Mouse (Mus musculus) urinary bladder, postnatal 14 days (tissue): ENCODE results near the gene Chkb.
"Not testable (repeated sequence)": the region's sequence is repeated elsewhere in the genome, so short reads cannot be mapped to it uniquely, and the experiment has no call there.

ENCODE experiments used
- DNase-seq: peaks from one replicate; pipeline ENCODE4 v3.0.0; 2021; ENCODE audit warnings: low spot score

Gene Chkb

DNA sequence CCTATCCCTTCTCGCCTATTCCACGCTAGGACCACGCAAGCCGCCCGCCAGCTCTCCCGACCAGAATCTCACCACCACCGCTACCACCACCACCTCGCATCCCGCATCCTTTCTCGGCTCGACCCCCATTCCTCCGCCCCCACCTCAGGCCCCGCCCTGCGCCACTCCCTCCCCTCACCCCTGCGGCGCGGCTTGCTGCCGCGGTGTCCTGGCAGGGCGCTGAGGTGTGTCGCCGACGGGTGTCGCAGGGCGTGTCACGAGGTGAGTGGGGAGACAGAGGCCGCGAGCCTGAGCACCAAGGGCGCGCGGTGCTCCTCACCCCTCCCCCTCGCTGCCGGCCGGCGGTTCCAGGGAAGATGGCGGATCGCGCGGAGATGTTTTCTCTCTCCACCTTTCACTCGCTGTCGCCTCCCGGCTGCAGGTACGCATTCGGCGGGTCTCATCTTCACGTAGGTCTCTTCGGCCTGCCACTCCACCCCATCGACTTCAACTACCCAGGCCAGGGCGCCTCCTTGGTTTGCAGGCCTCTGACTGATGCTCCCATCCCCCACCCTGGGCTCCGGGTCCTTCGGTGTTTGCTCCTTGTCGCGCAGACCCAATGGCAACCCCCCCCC, 24.3 kb upstream of the Chkb start, which contains the start of gene Mapk8ip2:
Gene Mapk8ip2, plus strand, starts transcription at position 49 of the 614 bp plus-strand sequence.
- DNase-seq, result no peak

GRCm38 (mm10) chr15:89452906-89453864, 23.5 kb upstream of the Chkb start:
- peak; percentile 73 for DNase-seq

- no peak for DNase-seq
Observed at GRCm38 (mm10) chr15:89442486-89443070, 12.9 kb upstream of the Chkb start.

DNA sequence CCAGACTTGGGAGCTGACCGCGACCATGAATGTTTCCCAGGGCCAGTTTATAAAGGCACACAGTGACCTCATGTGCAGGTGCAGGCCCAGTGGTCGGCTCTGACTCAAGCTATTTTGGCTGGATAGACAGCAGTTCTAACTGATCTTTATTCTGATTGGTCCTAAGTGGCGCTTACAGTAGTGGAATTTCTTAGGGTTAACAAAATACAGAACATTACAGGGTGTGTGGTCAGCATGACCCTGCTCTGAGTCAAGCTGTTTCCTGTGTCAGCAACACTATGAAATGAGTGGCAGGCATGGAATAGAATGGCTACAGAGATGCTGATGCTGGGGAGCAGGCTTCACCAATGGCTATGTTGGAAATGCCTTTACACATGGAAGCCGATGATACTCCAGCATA, 6.2 kb upstream of the Chkb start:
- DNase-seq, result no peak

DNA sequence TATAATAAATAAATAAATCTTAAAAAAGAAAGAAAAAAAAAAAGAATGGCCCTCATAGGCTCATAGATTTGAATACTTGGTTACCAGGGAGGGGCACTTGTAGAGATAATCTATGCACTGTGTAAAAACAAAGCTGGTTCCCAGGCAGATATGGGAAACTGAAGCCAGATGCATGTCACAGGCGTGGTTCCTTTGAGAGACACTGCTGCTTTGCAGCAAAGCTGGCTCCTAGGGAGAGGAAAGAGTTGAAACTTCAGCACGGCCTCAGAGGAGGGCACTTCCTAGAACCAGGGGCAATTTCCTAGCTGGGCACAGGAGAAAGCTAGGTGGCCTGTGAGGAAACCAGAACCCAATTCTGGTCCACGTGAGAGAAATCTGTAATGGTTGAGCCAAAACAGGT, 4.4 kb upstream of the Chkb start:
- DNase-seq, result no peak

DNA sequence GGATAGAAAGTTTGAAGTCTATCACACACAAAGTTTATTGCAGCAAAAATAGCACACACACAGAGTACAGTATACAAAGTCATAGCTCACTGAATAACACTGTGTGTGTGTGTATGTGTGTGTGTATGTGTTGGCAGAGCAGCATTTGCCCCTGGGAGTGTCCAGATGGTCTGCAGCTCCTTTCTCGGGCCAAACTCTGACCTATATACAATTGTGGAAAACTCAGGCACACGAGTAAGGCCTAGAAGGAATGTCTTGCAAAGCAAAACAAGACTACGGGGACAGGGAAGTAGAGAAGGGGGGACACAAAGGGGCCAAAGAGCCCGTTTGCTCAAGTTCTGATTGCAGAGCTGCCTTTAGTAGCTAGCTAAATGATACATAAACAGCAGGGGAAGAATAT, 3.2 kb upstream of the Chkb start:
- DNase-seq, result no peak

GRCm38 (mm10) chr15:89431806-89432205, 2.1 kb upstream of the Chkb start:
- DNase-seq, result no peak

DNA sequence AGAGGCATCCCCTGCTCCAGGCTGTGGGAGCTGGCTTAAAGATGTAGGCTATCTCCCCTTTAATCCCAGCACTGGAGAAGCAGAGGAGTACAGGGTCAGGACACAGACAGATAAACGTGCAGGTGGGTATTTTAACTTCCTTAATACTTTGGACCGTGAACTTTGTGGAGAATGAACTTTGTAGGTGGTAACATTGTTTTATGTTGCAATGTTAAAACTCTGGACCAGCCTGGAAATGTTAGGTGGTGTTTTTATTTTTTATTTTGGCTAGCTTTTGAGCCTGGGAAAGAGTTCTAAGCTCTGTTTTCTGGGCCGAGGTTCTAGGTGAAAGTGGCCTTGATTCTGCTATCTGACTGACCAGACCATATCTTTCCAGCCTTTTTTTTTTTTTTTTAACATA, 1.6 kb upstream of the Chkb start:
- DNase-seq, result no peak

DNA sequence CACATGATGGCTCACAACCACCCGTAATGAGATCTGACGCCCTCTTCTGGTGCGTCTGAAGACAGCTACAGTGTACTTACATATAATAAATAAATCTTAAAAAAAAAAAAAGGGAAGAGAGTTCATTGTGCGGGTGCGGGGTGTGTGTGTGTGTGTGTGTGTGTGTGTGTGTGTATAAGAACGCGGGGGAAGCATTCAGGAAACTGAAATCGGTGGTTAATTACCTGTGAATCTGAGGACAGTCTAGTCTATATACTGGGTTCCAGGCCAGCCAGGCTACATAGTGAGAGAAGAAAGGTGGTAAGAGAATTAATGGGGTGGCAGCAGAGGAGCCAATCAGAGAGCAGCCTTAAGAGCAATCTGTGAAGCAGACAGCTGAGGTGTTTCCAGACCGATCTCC, 1.1 kb upstream of the Chkb start:
- not testable (repeated sequence) for DNase-seq

- DNase-seq, result no peak
Observed at GRCm38 (mm10) chr15:89430341-89430740, 633 bp upstream of the Chkb start.

DNA sequence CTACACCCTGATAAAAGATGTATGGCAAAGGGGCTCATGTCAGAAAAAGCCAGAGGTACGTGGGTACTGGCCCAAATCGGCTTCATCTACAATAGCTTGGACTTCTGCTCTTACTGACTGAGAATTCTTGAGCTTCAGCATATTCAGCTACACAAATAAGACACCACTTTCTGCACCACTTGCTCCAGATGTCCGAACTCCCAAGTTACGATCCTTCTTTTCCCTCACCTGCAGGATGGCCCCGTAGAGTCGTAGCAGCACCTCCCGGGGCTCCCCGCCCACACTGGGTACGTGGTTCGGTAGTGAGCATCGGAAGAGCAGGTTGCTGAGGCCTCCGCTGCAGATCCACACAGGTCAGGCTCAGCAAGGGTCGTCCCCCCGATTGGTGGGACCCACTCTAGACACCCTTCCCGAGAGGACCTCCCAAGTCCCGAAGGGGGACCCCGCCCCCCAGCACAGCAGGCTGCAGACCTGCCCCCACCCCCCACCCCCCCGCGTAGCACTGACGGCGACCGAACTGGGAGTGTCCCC, 822 bp downstream of the Chkb start:
- no peak for DNase-seq

- no peak for DNase-seq
Observed at GRCm38 (mm10) chr15:89428136-89428790, 1.4 kb downstream of the Chkb start.

DNA sequence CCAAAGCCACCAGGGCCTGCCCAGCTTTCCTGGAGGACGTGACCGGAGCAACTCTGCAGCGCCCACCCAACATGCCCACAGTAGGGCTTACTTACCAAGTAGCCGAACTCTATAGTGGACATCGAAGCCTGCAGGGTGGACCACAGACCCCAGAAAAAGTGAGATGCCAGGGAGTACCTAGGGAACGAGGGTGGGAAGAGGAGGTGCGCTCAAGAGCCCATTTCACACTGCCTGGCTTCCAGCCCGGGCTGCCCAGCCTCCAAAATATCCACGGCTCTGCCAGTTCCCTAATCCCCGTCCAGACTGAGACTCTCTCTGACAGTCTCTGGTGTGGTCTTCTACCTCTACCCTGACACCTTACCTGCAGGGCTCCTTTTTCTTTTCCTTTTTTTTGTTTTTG, 3.0 kb downstream of the Chkb start:
- no peak for DNase-seq

- DNase-seq, result no peak
Observed at GRCm38 (mm10) chr15:89425711-89426121, 4.0 kb downstream of the Chkb start, which contains the start of gene Cpt1b. TSS of gene Cpt1b (minus strand) at chr15:89425863.

DNA sequence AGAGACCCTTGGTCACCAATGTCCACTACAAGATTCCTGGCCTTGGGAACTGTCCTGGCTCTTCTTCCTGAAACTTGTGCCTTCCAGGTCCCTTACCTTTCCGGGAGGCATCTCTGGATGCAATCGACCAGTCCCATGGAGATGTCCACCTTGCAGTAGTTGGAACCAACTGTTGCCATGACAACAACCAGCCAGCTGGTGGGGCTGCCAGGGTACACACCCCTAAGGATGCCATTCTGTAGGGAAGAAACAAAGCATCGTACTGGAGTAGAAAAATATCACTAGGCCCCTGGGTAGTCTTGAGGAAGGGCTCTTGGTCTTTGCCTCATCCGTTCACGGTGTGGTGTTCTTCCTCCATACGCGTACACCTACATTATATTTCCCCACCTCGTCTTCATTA, 5.1 kb downstream of the Chkb start:
- no peak for DNase-seq

- DNase-seq, result no peak
Observed at GRCm38 (mm10) chr15:89421938-89422337, 7.8 kb downstream of the Chkb start.

- DNase-seq, result no peak
Observed at GRCm38 (mm10) chr15:89415282-89415681, 14.4 kb downstream of the Chkb start.

GRCm38 (mm10) chr15:89410118-89410517, 19.6 kb downstream of the Chkb start, which contains the start of gene Syce3:
TSS of gene Syce3 (minus strand) at chr15:89410503.
- DNase-seq, result no peak

DNA sequence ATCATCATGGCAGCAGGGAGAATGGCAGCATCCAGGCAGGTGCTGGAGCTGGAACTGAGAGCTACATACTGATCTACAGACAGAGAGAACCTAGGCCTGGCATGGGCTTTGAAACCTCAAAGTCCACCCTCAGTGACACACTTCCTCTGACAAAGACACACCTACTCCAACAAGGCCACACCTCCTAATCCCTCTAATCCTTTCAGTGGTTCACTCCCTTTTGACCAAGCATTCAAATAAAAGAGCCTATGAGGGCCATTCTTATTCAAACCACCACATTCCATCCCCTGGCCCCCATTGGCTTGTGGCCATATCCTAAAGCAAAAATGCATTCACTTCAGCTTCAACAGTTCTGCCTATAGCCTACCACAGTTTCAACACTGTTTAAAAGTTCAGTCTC, 23.0 kb downstream of the Chkb start:
- no peak for DNase-seq

DNA sequence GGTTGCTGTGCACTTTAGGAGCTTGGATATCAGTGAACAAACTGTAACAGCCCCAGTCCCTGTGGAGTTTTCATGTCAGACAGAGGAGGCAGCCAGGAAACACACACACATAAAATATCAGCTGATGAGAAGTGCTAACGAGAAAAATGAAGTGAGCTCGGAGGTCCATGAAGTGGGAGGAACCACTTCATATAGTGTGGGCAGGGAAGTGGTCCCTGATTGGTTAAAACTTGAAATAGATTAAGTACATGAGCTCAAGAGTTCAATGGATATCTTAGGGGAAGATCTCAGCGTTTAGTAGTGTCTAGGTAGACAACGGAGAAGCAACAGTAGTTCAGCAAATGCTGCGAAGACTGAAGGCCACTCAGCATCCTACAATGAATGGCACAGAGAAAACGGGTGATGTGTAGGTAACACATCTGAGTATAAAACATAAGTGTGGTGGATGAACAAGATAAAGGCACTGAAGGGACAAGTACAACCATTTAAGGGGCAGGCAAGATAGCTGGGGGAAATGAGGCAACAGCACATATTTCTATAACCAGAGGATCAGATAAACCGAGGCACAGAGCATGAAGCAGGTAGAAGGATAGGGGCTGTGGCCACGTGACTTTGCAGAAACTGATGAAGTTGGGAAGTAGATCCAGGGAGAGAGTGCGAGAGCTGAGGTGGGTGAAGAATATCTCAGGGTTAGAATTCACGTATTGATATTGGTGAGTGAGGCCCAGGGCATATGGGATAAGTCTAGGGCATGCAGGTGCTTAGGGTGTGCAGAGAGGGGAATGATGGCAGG, 24.7 kb downstream of the Chkb start:
- no peak for DNase-seq

DNA sequence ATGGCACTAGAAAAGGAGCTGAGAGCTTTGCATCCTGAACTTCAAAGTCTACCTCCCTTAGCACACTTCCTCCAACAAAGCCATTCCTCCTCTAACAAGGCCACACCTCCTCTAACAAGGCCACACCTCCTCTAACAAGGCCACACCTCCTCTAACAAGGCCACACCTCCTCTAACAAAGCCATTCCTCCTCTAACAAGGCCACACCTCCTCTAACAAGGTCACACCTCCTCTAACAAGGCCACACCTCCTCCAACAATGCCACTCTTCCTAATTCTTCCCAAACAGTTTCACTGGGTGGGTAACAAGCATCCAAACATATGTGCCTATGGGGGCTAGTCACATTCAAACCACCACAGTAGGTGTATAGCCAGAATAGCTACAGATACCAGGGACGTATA, 27.2 kb downstream of the Chkb start:
- no peak for DNase-seq
